ENCODE assay signal across 35 mouse cellular contexts in the genomic region with DNA sequence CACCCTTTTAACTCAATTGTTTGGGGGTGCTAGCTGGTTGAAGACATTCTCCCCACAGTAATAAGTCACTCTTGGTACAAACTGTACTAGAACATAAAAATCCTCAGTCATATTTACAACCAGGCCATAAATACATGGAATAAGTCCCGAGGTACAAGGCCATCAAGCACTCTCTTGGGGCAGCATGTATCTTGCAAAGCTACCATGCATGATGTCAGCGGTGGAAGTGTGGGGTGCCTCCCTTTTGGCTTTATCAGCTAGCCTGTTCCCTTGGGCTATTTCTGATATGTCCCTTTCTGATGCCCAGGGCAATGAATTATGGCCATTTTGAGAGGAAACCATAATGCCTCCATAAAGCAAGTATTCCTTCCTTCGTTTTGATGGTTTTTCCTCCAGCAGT.
"Had no signal": no experiment of that assay in that cellular context is flagged by ENCODE, and none has a peak within 500 bp of the region (broad histone marks: within the 10 kb centered on the region; RNA-seq: fewer than 3 reads in every experiment).

No protein-coding gene starts in this region.

- H3K27ac ChIP-seq: heart, embryonic 10.5 days; heart, embryonic 13.5 days; heart, embryonic 15.5 days; hindbrain, embryonic 10.5 days; hindbrain, embryonic 12.5 days; hindbrain, embryonic 13.5 days; hindbrain, embryonic 14.5 days; hindbrain, embryonic 15.5 days; hindbrain, postnatal 0 days; intestine, embryonic 15.5 days; kidney, embryonic 15.5 days; kidney, postnatal 0 days; layer of hippocampus, adult 2 months had no signal

- ATAC-seq: hindbrain, embryonic 16.5 days; hindbrain, postnatal 0 days; inflammation-experienced regulatory T-cells, adult 6 months; intestine, embryonic 15.5 days; intestine, embryonic 16.5 days; intestine, postnatal 0 days had no signal

- H3K4me1 ChIP-seq: heart, embryonic 12.5 days; heart, embryonic 13.5 days; heart, embryonic 15.5 days; hindbrain, embryonic 12.5 days; hindbrain, embryonic 13.5 days; hindbrain, embryonic 15.5 days; intestine, embryonic 15.5 days; kidney, embryonic 15.5 days had no signal

- H3K27me3 ChIP-seq: heart, embryonic 12.5 days; heart, embryonic 13.5 days; heart, embryonic 15.5 days; hindbrain, embryonic 12.5 days; hindbrain, embryonic 13.5 days; hindbrain, embryonic 15.5 days; intestine, embryonic 15.5 days; kidney, embryonic 15.5 days had no signal

- H3K9ac ChIP-seq: heart, embryonic 12.5 days; heart, embryonic 13.5 days; heart, embryonic 15.5 days; hindbrain, embryonic 12.5 days; hindbrain, embryonic 13.5 days; hindbrain, embryonic 14.5 days; hindbrain, embryonic 15.5 days; intestine, embryonic 15.5 days; kidney, embryonic 15.5 days had no signal

- H3K4me3 ChIP-seq: heart, embryonic 10.5 days; heart, embryonic 12.5 days; heart, embryonic 13.5 days; heart, embryonic 15.5 days; hindbrain, embryonic 10.5 days; hindbrain, embryonic 12.5 days; hindbrain, embryonic 13.5 days; hindbrain, embryonic 15.5 days; intestine, embryonic 15.5 days; kidney, embryonic 15.5 days; layer of hippocampus, adult 2 months had no signal

- H3K9me3 ChIP-seq: heart, embryonic 10.5 days; heart, embryonic 13.5 days; heart, embryonic 15.5 days; hindbrain, embryonic 10.5 days; hindbrain, embryonic 12.5 days; hindbrain, embryonic 13.5 days; hindbrain, embryonic 15.5 days; intestine, embryonic 15.5 days; kidney, embryonic 15.5 days had no signal

- DNase-seq: heart, postnatal 10 days; heart, postnatal 14 days; heart, postnatal 36 days; heart, postnatal 4 days; kidney, adult 11 months; kidney, adult 18-20 months; kidney, adult 2 months; kidney, adult 8-10 months; kidney, adult 9 months; kidney, postnatal 10 days; kidney, postnatal 14 days; kidney, postnatal 25 days; kidney, postnatal 36 days; kidney, postnatal 4 days; layer of hippocampus, adult 9-11 months; layer of hippocampus, postnatal 36 days had no signal

- H3K4me2 ChIP-seq: heart, embryonic 11.5 days; heart, embryonic 12.5 days; heart, embryonic 13.5 days; heart, embryonic 15.5 days; hindbrain, embryonic 12.5 days; hindbrain, embryonic 13.5 days; hindbrain, embryonic 14.5 days; hindbrain, embryonic 15.5 days; intestine, embryonic 15.5 days; kidney, embryonic 15.5 days had no signal

- H3K36me3 ChIP-seq: heart, embryonic 10.5 days; heart, embryonic 12.5 days; heart, embryonic 13.5 days; heart, embryonic 15.5 days; hindbrain, embryonic 10.5 days; hindbrain, embryonic 12.5 days; hindbrain, embryonic 13.5 days; hindbrain, embryonic 15.5 days; intestine, embryonic 15.5 days; kidney, embryonic 15.5 days had no signal
